Mouse (Mus musculus) urinary bladder, postnatal 14 days (tissue): ENCODE data around the gene Tmem30c.

Experiments used
- DNase-seq: peaks from one replicate; pipeline ENCODE4 v3.0.0; 2021; ENCODE audit warnings: low spot score

Tmem30c gene

GRCm38 (mm10) chr16:57292765-57293164 lies at the start of gene Tmem30c:
Tmem30c (minus strand) TSS chr16:57292865.
- no peak for DNase-seq

- no peak for DNase-seq
These were observed 47.9 kb upstream of the Tmem30c start for GRCm38 (mm10) chr16:57340613-57340898.

DNA sequence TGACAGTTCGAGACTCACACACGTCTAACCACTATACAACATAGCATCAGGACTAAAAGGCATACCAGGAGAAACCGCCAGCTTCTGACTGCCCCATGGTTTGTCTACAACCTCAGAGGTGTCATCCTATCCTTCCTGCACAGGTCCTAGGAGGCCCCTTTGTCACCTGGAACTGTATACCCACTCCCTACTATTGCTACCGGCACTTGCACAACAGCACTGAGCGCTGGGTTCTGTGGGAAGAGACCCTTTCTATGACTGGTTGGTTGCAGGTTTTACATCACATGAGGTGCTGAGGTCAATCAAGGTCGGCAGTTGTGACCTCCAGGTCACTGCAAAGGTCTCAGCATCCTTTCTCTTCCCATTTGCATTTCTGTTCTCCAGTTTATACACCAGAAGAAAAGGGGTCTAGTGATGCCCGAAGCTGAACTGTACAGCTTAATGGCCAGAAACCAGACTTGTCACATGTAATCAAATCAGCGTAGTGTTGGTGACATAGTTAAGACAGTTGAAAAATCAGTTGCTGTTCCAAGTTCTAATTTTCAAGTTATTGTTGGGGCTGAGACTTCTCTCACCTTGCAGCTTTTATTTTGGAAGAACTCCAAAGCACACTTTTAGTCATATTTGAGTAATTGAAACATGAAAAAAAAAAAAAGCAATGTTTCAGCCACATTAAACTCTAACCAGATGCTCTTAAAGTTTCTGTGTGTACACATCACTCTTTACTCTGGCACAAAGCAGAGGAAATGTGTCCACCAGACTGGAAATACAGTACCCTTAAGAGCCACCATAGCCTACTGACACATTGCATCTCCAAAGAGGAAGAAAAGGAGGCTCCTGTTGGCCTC lies 47.3 kb upstream of the Tmem30c start:
- no peak for DNase-seq

GRCm38 (mm10) chr16:57336770-57337423 lies 44.2 kb upstream of the Tmem30c start:
- no peak for DNase-seq

- no peak for DNase-seq
These were observed 39.6 kb upstream of the Tmem30c start for GRCm38 (mm10) chr16:57332301-57332700.

DNA sequence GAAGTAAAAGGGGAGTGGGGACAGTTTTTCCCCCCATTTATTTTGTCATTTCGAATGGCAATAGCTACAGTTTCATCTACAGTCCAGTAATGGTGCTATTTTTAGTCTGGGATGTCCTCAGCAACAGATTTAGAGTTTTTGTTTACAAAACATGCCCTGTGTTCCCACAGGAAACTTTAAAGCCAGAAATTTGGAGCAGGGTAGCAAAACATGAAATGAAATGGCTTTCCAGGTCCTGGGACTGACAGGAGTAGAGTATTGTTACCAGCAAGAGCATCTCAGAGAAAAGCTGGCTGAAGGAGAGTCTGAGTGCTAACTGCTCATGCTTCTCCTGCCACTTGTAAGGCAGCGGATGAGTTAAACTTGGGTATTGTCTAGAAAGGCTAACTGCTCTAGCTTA lies 37.4 kb upstream of the Tmem30c start:
- DNase-seq, result no peak

- DNase-seq, result no peak
These were observed 36.4 kb upstream of the Tmem30c start for GRCm38 (mm10) chr16:57329028-57329427.

GRCm38 (mm10) chr16:57326996-57327395 lies 34.3 kb upstream of the Tmem30c start:
- DNase-seq, result no peak

- DNase-seq, result no peak
These were observed 26.8 kb upstream of the Tmem30c start for GRCm38 (mm10) chr16:57319284-57320124.

DNA sequence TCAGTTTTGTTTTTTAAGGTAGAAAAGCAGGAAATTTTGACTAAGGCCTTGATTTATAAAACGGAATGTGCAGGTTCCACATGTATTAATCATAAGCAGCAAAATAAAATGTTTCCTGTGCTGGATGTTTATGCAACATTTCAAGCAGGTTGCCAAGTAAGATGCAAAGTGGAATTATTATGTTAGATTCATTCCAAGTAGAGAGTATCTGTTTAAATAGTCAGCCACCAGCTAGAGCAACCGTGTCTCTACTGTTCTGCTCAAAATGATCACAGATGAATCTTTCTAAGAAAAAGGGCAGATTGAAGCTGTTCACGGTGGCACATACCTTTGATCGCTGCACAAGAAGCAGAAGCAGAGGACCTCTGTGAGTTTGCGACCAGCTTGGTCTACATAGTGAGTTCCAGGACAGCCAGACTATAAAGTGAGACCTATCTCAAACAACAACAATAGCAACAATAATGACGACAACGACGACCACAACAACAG lies 26.0 kb upstream of the Tmem30c start:
- DNase-seq, result no peak

DNA sequence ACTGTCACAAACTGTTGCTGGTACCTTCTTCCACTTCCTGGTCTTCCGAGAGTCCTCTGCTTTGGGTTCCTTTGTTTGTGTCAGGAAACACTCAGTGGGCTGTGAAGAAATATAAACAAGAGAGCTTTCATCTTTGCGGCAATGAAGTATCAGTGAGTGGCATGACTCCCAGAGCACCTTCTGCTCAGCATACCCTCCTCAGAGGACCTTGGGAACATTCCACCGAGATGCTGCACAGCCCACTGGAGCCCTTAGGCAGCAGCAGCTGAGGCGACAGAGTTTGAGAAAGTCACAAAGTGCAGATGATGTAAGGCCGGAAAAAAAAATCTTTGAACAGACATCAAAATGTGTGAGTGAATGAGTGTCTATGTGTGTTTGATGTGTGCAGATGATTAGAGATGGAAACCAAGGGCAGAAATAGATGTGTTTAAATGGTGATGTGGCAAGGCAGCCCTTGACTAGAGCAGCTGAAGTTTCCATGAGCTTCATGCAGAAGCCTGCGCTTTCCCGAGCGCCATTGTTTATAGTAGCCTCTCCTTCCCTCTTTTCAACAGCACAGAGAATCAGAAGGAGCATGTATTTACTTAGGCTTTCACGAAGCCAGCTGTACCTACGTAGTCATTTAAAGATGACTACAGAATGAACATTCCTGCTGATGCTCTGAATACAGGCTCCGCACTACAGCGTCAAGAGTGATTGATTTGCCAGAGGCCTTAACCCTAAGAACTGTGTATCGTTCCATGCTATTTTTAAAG lies 25.4 kb upstream of the Tmem30c start:
- no peak for DNase-seq

GRCm38 (mm10) chr16:57317127-57317526 lies 24.5 kb upstream of the Tmem30c start:
- no peak for DNase-seq

DNA sequence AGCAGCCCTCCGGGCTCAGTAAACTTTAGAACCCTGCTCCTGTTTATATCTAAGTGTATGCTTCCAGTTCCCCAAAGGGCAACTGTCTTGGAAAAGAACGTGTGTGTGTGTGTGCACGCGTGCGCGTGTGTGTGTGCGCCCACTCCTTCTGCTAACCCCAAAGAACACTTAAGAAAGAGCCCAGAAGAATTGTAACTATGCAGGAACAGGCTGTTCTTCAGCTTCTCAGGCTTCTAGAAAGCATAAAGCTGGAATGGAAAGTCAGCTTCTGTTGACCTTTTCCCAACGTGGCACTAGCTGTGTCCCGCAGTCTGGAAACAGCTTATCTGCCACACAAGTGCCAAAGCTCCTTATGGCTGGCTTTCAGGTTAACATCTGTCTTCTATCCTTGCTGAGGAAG lies 22.4 kb upstream of the Tmem30c start:
- no peak for DNase-seq

- DNase-seq, result no peak
These were observed 21.6 kb upstream of the Tmem30c start for GRCm38 (mm10) chr16:57314236-57314635.

DNA sequence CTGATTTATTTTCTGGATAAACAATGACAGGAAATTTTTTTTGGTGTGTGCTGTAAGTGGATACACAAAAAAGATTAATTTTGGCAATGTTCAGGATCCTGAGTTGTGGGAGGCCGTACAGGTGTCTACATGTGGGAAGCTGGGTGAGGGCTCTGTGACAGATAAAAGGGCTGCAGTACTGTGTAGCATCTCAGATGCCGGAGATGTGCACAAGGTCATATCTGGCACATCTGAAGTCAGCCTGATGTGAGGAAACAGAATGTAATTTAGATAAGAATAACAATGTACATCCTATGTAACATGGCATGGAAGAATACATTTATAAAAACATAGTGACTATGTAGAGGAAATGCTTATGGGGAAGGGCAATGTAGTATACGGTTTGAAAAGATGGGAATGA lies 20.8 kb upstream of the Tmem30c start:
- no peak for DNase-seq

DNA sequence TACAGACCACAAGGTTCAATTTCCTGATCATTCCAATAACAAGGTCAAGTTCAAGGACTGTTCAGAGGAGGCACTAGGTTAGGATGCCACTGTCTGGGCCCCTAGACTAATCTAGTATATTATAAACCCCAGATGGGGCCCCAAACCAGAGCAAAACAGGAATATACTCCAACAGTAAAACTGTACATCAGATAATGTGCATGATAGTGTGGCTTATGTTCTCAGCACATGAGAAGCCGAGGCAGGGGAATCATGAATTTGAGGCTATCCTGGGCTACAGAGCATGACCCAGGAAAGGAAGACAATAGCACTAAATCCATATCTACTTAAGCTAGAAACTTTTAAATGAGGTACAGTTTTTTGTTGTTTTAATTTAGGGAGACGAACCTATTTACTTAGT lies 19.5 kb upstream of the Tmem30c start:
- DNase-seq, result no peak

- no peak for DNase-seq
These were observed 12.8 kb upstream of the Tmem30c start for GRCm38 (mm10) chr16:57305463-57305862.

- DNase-seq, result no peak
These were observed 11.1 kb upstream of the Tmem30c start for GRCm38 (mm10) chr16:57303716-57304115.

DNA sequence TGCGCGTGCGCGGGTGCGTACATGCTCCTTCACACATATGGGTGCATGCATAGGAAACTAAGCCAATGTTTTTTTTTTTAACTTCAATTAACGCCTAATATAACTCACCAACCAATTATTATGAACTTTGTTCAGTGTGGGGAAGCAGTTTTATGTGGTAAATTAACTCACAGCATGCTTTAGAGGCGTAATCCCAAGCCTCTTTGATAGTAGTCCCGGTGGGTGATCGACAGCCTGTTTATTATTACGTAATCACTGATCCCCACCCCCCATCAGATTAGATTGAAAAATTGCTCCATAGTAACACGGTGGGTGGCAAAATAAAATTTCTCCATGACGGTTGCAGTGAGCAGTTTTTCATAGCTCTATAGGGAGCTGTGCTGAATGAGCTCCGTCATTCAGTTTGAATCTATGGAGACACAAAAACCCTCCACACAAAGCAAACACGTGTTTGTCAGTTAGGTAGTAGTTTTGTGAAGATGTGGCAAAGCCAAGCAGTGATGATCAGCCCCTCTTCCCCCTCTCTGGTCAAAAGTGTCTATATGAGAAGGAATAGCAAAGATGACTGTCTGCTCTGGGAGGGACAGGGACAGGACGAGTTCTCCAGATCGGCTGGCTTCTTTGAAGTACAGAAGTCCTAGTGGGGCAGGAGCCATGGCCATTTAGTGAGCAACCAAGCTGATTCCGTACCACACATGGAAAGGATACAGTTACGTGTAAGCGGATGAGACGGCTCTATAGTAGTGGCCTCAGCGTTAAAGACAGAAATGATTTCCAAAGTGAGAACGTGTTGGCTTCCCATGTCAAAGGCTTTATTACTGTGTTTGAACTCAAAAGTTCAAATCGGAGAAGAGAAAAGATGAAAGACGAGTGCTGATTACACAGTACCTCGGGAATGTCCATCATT lies 10.4 kb upstream of the Tmem30c start:
- no peak for DNase-seq

DNA sequence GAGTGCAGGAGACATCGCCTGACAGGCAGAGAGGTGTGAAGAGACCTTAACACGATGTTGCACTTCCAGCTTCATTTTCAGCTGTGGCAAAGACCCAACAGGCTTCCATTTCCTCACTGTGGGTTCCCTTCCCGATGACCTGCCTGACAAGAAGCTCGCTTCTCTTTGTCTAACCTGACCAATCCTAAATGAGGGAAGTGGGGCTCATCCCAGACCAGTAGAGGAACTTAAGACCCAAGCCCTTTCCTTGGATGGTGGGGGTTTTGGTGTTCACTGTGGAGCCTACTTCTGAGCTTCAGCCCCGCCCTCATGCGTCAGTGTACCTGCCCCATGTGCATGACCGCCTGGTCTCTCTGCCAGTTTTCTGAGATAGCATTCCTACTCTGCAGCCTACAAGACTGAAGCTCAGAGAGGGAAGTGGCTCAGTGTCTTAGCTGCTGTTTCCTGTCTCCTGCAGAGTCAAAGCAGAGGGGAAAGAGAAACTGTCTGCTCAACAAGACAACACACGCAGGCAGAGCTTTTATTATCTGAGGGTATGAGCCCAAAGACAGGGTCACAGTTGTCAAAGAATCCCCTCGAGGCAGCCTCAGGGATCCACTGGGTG lies 8.9 kb upstream of the Tmem30c start:
- no peak for DNase-seq
